Mouse (Mus musculus) embryonic facial prominence, embryonic 11.5 days (tissue): ENCODE results near the gene Npas3. TPM values are rescaled to one million over a fixed set of nuclear protein-coding genes. Genes with fewer than 3 reads are reported as not detected.
"Not testable (repeated sequence)": the region's sequence is repeated elsewhere in the genome, so short reads cannot be mapped to it uniquely, and the experiment has no call there.

Experiments used
- ATAC-seq: fragments of 200-750 bp; cut with Nextera tagmentation; replicated peaks from 2 replicates; pipeline ENCODE4 v1.8.0; 2017; ENCODE audit warnings: low read depth; ENCODE audit not compliant: insufficient number of reproducible peaks, low FRiP score, low TSS enrichment
- DNase-seq: peaks from one replicate; pipeline ENCODE4 v3.0.0-alpha.2; 2015; ENCODE audit warnings: low spot score
- H3K27ac ChIP-seq: fragments of 300-500 bp; sonication (generic); replicated peaks from 2 replicates; pipeline ENCODE4 v1.5.1; 2014; ENCODE audit warnings: mild to moderate bottlenecking, low read depth, low read length, control low read depth
- H3K27me3 ChIP-seq: fragments of 300-500 bp; sonication (generic); 2 replicates; pipeline ENCODE4 v1.6.1; 2014; ENCODE audit warnings: mild to moderate bottlenecking, low read length, moderate library complexity, mixed read lengths; ENCODE audit not compliant: control insufficient read depth, insufficient read depth
- H3K36me3 ChIP-seq: fragments of 300-500 bp; sonication (generic); replicated peaks from 2 replicates; pipeline ENCODE4 v1.6.1; 2014; ENCODE audit warnings: low read depth, mild to moderate bottlenecking, low read length, moderate library complexity, mixed read lengths; ENCODE audit not compliant: control insufficient read depth, insufficient read depth
- H3K4me1 ChIP-seq: fragments of 300-500 bp; sonication (generic); 2 replicates; pipeline ENCODE4 v1.6.1; 2014; ENCODE audit warnings: low read length, mixed read lengths; ENCODE audit not compliant: control insufficient read depth, insufficient read depth
- H3K4me2 ChIP-seq: fragments of 300-500 bp; sonication (generic); 2 replicates; pipeline ENCODE4 v1.6.1; 2014; ENCODE audit warnings: low read depth, mild to moderate bottlenecking, control low read depth, low read length, moderate library complexity
- H3K4me3 ChIP-seq: fragments of 300-500 bp; sonication (generic); 2 replicates; pipeline ENCODE4 v1.5.1; 2014; ENCODE audit warnings: low read depth, low read length, control low read depth
- H3K9ac ChIP-seq: fragments of 300-500 bp; sonication (generic); replicated peaks from 2 replicates; pipeline ENCODE4 v1.6.1; 2014; ENCODE audit warnings: mild to moderate bottlenecking, control low read depth, low read length
- H3K9me3 ChIP-seq: fragments of 300-500 bp; sonication (generic); replicated peaks from 2 replicates; pipeline ENCODE4 v1.6.1; 2016; ENCODE audit warnings: mild to moderate bottlenecking, low read length, inconsistent platforms, mixed read lengths; ENCODE audit not compliant: control insufficient read depth
- WGBS: fragments of 180-500 bp; shearing (Covaris S2); extraction: QIAGEN DNeasy Blood & Tissue Kit; methylation state at CpG from one replicate; pipeline ENCODE4 v1.1.7; 2014; 5-methylcytosine and 5-hydroxymethylcytosine counted together
- polyA plus RNA-seq: library from polyadenylated mRNA; unstranded; fragments of >200 nt; fragmentation: Nextera tagmentation; extraction: Ambion mirVana; gene quantifications from 2 replicates; pipeline ENCODE4 v1.2.1, GENCODE M21; 2014

The Npas3 gene
- polyA plus RNA-seq, 1 experiment from 2014 or later = 5.0 TPM

- H3K36me3 ChIP-seq, DNase-seq, H3K27me3 ChIP-seq, ATAC-seq, H3K4me2 ChIP-seq, H3K4me3 ChIP-seq, H3K9ac ChIP-seq, H3K4me1 ChIP-seq, H3K9me3 ChIP-seq, H3K27ac ChIP-seq: not testable (repeated sequence)
Observed at GRCm38 (mm10) chr12:53274502-53274901, 26.0 kb downstream of the Npas3 start.

DNA sequence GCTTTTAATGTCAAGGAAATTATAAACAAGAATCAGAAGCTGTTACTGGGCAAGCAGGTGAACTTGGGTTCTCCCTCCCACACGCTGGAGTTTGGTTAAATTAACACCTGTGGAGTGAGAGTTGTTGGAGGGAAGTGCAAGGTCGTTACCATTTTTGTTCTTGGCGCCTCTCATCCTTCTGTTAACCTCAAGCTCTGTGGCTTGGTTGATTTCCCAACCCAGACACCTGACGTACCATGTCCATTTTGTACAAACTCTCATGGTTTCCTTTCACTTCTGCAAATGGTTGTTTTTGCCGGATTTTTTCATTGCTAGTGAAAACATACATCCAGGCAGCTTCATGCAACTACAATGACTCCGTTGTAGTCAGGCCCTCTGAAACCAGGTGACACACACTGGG is 28.9 kb downstream of the Npas3 start:
- Histone ChIP-seq H3K4me3 (no peak overlapping the region), H3K4me2 (no peak overlapping the region), H3K36me3 (no peaks in the 10 kb centered on the region), H3K9me3 (no peaks in the 10 kb centered on the region), H3K9ac (no peak overlapping the region), H3K27me3 (no peaks in the 10 kb centered on the region), H3K27ac (no peak overlapping the region), H3K4me1 (no peaks in the 10 kb centered on the region)
- no peak for ATAC-seq
- no peak for DNase-seq
- 78% methylated on average over 6 of the region's 6 CpGs for WGBS

DNA sequence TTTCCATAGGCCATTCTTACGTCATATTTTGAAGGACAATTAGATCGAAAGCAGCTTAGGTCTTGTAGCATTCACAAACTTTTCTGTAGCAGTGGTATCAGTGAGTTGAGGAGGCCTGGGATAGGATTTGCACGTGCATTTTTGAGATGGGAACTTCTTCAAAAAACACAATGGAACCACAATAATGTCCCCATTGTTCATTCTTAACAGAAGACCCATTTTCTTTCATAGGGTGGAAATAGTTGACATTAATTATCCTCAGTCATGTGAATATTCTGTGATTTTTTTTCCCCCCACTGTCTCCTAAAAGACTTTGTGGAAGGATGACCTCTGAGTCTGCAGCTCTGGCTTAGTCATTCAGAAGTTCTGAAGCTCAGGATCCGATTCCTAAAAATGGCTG is 41.9 kb downstream of the Npas3 start:
- 72% methylated on average over 4 of the region's 4 CpGs for WGBS
- no peaks in the 10 kb centered on the region for H3K9me3 ChIP-seq

DNA sequence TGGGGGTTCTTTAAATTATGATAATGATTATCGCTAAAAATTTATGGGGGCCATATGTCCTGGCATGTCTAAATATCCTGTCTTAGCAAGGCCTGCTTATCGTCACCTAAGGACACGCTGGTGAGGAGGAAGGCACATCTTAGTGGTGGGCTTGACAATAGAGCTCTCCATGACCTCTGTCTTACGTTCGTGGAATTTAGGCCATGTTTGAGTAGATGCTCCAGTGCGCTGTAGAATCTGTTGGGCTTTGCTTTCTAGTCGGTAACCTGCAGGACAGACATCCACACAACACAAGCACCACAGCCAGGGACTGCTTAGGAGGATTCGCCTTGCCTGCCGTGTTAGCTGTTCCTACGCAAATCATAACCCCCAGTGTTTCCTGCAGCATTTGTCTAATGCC is 42.4 kb downstream of the Npas3 start:
- no peaks in the 10 kb centered on the region for H3K9me3 ChIP-seq
- H3K4me1 ChIP-seq = peaks cover 3% of the 10 kb centered on the region; the same call in 1 of the 2 replicates
- no peak overlapping the region for H3K4me2 ChIP-seq
- H3K4me3 ChIP-seq = no peak overlapping the region
- 88% methylated on average over 10 of the region's 10 CpGs for WGBS
- no peak overlapping the region for H3K9ac ChIP-seq
- no peak overlapping the region for H3K27ac ChIP-seq
- ATAC-seq (no peak), DNase-seq (no peak)
- no peaks in the 10 kb centered on the region for H3K27me3 ChIP-seq
- no peaks in the 10 kb centered on the region for H3K36me3 ChIP-seq

More for the DNA sequence above, 41.9 kb downstream of the Npas3 start:
- DNase-seq (no peak), ATAC-seq (no peak)
- Histone ChIP-seq H3K27ac (no peak overlapping the region), H3K36me3 (no peaks in the 10 kb centered on the region), H3K9ac (no peak overlapping the region), H3K4me1 (no peaks in the 10 kb centered on the region), H3K4me2 (no peak overlapping the region), H3K4me3 (no peak overlapping the region), H3K27me3 (no peaks in the 10 kb centered on the region)

- DNase-seq (no peak), ATAC-seq (no peak)
- Histone ChIP-seq H3K27ac (0 out of 2 replicates have a peak overlapping the region, but pooled peaks have one; percentile 65), H3K9me3 (no peaks in the 10 kb centered on the region), H3K4me2 (no peak overlapping the region), H3K36me3 (no peaks in the 10 kb centered on the region), H3K4me3 (no peak overlapping the region), H3K4me1 (peaks cover 3% of the 10 kb centered on the region; the same call in 1 of the 2 replicates), H3K27me3 (no peaks in the 10 kb centered on the region), H3K9ac (no peak overlapping the region)
- 54% methylated on average over 8 of the region's 8 CpGs for WGBS
Observed at GRCm38 (mm10) chr12:53292010-53292409, 43.5 kb downstream of the Npas3 start.

DNA sequence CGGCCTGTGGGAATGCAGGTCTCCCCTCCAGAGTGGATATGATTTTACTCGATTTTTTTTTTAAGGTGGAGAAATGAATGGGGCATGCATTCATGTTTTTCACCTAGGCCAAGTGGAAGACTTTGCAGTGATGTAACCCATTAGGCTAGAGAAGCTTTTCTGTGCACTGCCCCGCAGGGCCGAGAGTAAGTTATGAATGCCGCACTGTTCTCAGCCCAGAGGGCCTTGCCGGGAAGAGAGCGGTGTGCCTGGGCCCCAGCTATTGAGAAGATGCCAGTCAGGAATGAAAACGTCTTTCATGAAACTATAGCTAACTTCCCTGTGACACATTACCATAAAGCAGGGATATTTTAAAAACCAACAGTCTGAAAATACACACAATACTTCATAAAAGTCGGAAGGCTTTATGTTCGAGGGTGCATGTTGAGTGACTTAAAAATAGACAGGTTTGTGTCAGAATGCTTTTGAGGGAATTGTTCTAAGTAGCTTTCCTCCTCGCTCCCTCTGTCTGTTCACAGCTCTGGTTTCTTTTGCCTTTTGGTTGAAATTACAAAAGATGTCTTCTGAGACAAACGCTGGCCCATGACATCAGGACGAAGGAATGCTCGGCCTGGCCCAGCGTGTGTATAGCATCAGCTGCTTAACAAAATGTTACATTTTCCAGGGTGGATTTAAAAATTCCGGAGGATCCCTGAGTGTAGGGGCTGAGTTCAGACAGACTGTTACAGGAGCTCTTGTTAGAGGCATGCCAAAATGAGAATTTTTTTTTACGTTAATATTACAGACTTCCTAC is 44.2 kb downstream of the Npas3 start:
- peak; percentile 71 for DNase-seq
- Histone ChIP-seq H3K4me3 (no peak overlapping the region), H3K4me2 (no peak overlapping the region), H3K27ac (peak overlapping the region; percentile 65), H3K27me3 (no peaks in the 10 kb centered on the region), H3K9ac (no peak overlapping the region), H3K9me3 (no peaks in the 10 kb centered on the region), H3K4me1 (peaks cover 3% of the 10 kb centered on the region; the same call in 1 of the 2 replicates), H3K36me3 (no peaks in the 10 kb centered on the region)
- WGBS = 22% methylated on average over 17 of the region's 17 CpGs
- peak; percentile 82 for ATAC-seq

- WGBS = 92% methylated on average over 7 of the region's 7 CpGs
- DNase-seq (no peak), ATAC-seq (peak; percentile 63; the same call in 1 of the 2 replicates)
- Histone ChIP-seq H3K9ac (no peak overlapping the region), H3K27me3 (no peaks in the 10 kb centered on the region), H3K4me2 (no peak overlapping the region), H3K4me3 (no peak overlapping the region), H3K27ac (no peak overlapping the region), H3K36me3 (no peaks in the 10 kb centered on the region), H3K4me1 (peaks cover 3% of the 10 kb centered on the region; the same call in 1 of the 2 replicates), H3K9me3 (no peaks in the 10 kb centered on the region)
Observed at GRCm38 (mm10) chr12:53294011-53294410, 45.5 kb downstream of the Npas3 start.

DNA sequence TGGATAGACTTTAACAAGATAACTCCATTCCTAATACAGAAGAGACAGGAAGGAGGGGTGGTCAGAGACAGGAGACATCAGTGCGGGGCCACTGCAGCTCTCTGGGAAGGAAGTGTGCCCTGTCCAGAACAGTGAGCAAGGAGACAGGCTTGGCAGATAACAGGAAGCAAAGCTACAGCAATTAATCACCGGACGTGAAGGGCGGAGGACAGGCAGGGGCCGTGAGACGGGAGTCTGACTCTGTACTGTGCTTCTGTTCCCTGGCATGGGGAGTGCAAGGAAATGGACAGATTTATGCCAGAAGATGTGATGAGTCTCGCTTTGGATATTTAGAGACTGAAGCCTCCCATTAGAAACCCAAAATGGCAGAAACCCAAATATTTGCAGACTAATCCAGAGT is 47.3 kb downstream of the Npas3 start:
- H3K4me2 ChIP-seq = no peak overlapping the region
- 42% methylated on average over 7 of the region's 7 CpGs for WGBS
- H3K4me3 ChIP-seq = no peak overlapping the region
- no peak for DNase-seq
- H3K27me3 ChIP-seq = no peaks in the 10 kb centered on the region
- no peak overlapping the region for H3K9ac ChIP-seq
- no peak overlapping the region for H3K27ac ChIP-seq
- H3K36me3 ChIP-seq = no peaks in the 10 kb centered on the region
- ATAC-seq = no peak
- H3K9me3 ChIP-seq = no peaks in the 10 kb centered on the region
- peaks cover 3% of the 10 kb centered on the region; the same call in 1 of the 2 replicates for H3K4me1 ChIP-seq
